Mouse (Mus musculus): ENCODE data around the gene Thoc6.

- TF ChIP-seq POLR2A (IDR thresholded peaks at IDR 0.05; ENCODE audit: insufficient read length, low read depth) (no peak), POLR2AphosphoS2 (IDR thresholded peaks at IDR 0.05; ENCODE audit: insufficient read length, low read depth) (no peak), USF1 (IDR thresholded peaks at IDR 0.05; ENCODE audit: low read depth) (no peak), MYOG (IDR thresholded peaks at IDR 0.05; ENCODE audit: control insufficient read depth in 1 of 3, insufficient read depth in 1 of 3, insufficient read length in 2 of 3, low read depth in 2 of 3) (no peak), MAX (IDR thresholded peaks at IDR 0.05; ENCODE audit: low read depth) (no peak), SRF (IDR thresholded peaks at IDR 0.05; ENCODE audit: control insufficient read depth, insufficient read length, low read depth) (no peak), CEBPB (IDR thresholded peaks at IDR 0.05; ENCODE audit: insufficient read depth, poor library complexity, severe bottlenecking) (no peak)
Observed at GRCm38 (mm10) chr17:23703301-23703700, 29.6 kb upstream of the Thoc6 start.
